ENCODE assay signal across 9 mouse cellular contexts in genomic region chr9:105389289-105389688, GRCm38 (mm10). TPM values are rescaled to one million over a fixed set of nuclear protein-coding genes. Genes with fewer than 3 reads are reported as not detected.
DNase-seq lines count a peak whose midpoint lies in the region; ATAC-seq lines count a peak whose summit lies in the region.
"Had no signal": no experiment of that assay in that cellular context is flagged by ENCODE, and none has a peak within 500 bp of the region (broad histone marks: within the 10 kb centered on the region; RNA-seq: fewer than 3 reads in every experiment).

No protein-coding gene starts in this region.

- H3K9me3 ChIP-seq in forebrain, embryonic 11.5 days (ENCODE audit: control insufficient read depth, low read length) = no peaks in the 10 kb centered on the region
- H3K9me3 ChIP-seq in forebrain, embryonic 12.5 days = no peaks in the 10 kb centered on the region
- H3K9me3 ChIP-seq: limb, embryonic 13.5 days had no signal

- no peak overlapping the region for H3K4me2 ChIP-seq in forebrain, embryonic 11.5 days (ENCODE audit: low read depth, low read length, severe bottlenecking)
- H3K4me2 ChIP-seq in forebrain, embryonic 12.5 days = no peak overlapping the region
- H3K4me2 ChIP-seq: limb, embryonic 13.5 days had no signal

- H3K4me1 ChIP-seq in forebrain, embryonic 11.5 days (replicated peaks; ENCODE audit: control insufficient read depth, insufficient read depth, low read length) = no peaks in the 10 kb centered on the region
- no peaks in the 10 kb centered on the region for H3K4me1 ChIP-seq in forebrain, embryonic 12.5 days
- H3K4me1 ChIP-seq: limb, embryonic 13.5 days had no signal

- no peaks in the 10 kb centered on the region for H3K36me3 ChIP-seq in forebrain, embryonic 11.5 days (ENCODE audit: control insufficient read depth, insufficient read depth, low read length)
- no peaks in the 10 kb centered on the region for H3K36me3 ChIP-seq in forebrain, embryonic 12.5 days (replicated peaks)
- H3K36me3 ChIP-seq: limb, embryonic 13.5 days had no signal

- no peak overlapping the region for H3K9ac ChIP-seq in forebrain, embryonic 11.5 days (ENCODE audit: low read length)
- no peak overlapping the region for H3K9ac ChIP-seq in forebrain, embryonic 12.5 days
- H3K9ac ChIP-seq: limb, embryonic 13.5 days had no signal

- ATAC-seq in forebrain, embryonic 11.5 days (replicated peaks; ENCODE audit: low FRiP score) = peak; percentile 33; the same call in 1 of the 2 replicates
- ATAC-seq in forebrain, embryonic 12.5 days (ENCODE audit: low FRiP score) = no peak
- ATAC-seq in megakaryocyte-erythroid progenitor cell, adult 5-6 weeks (replicated peaks; ENCODE audit: low FRiP score, low TSS enrichment, poor library complexity, severe bottlenecking) = peak; percentile 78

- H3K27ac ChIP-seq in forebrain, embryonic 11.5 days (ENCODE audit: low read depth, low read length) = no peak overlapping the region
- no peak overlapping the region for H3K27ac ChIP-seq in forebrain, embryonic 12.5 days
- H3K27ac ChIP-seq: limb, embryonic 13.5 days had no signal

- 25% methylated on average over 4 of the region's 4 CpGs for WGBS in forebrain, embryonic 11.5 days
- WGBS in forebrain, embryonic 12.5 days = 17% methylated on average over 4 of the region's 4 CpGs

- H3K4me3 ChIP-seq in forebrain, embryonic 11.5 days (ENCODE audit: low read depth, low read length) = no peak overlapping the region
- H3K4me3 ChIP-seq in forebrain, embryonic 12.5 days (replicated peaks) = no peak overlapping the region
- H3K4me3 ChIP-seq: limb, embryonic 13.5 days had no signal

- H3K27me3 ChIP-seq in forebrain, embryonic 11.5 days (ENCODE audit: control insufficient read depth, insufficient read depth, low read length) = no peaks in the 10 kb centered on the region
- peaks cover 4% of the 10 kb centered on the region; the same call in 1 of the 2 replicates for H3K27me3 ChIP-seq in forebrain, embryonic 12.5 days

- DNase-seq in forebrain, embryonic 11.5 days (ENCODE audit: low spot score) = peak; percentile 79
- DNase-seq in NIH3T3 (ENCODE audit: low read depth) = peak; percentile 81
- peak; percentile 70 to 84 for DNase-seq in cerebellum, postnatal 25 days
- DNase-seq in gastrocnemius, postnatal 10 days = peak; percentile 81
- DNase-seq in layer of hippocampus, postnatal 25 days (ENCODE audit: extremely low spot score in 1 of 2, low spot score in 1 of 2) = peak; percentile 71 to 96
- DNase-seq in spleen, postnatal 4 days (ENCODE audit: low spot score in 2 of 2) = peak; percentile 55 to 86

RNA-seq across cellular contexts. Expression of gene Aste1, which starts 5.9 kb away (rescaled TPM):
- 10.9 and 20.5 TPM in 2 replicates for polyA plus RNA-seq in forebrain, embryonic 11.5 days (2014; fragmentation: Nextera tagmentation; extraction: Ambion mirVana)
- 15.8 and 17.4 TPM in 2 replicates for polyA plus RNA-seq in forebrain, embryonic 12.5 days (2016; fragmentation: Nextera tagmentation; extraction: Ambion mirVana)
- 1 to 10 TPM; 3.6 to 6.6 TPM for total RNA-seq in gastrocnemius, postnatal 10 days (2021)
- 10 to 100 TPM; 10.2 to 12.3 TPM for total RNA-seq in layer of hippocampus, postnatal 25 days (2021)
- total RNA-seq in megakaryocyte-erythroid progenitor cell, adult 5-6 weeks (2014; fragmentation: Nextera tagmentation) = 17.1 and 32.3 TPM in 2 replicates
- total RNA-seq in megakaryocyte-erythroid progenitor cell, adult 5-6 weeks (2017) = 13.0 and 17.4 TPM in 2 replicates

RNA-seq across cellular contexts. Expression of gene Nek11, which starts 6.0 kb away (rescaled TPM):
- 0.28 and 0.63 TPM in 2 replicates for polyA plus RNA-seq in forebrain, embryonic 11.5 days (2014; fragmentation: Nextera tagmentation; extraction: Ambion mirVana)
- polyA plus RNA-seq in forebrain, embryonic 12.5 days (2016; fragmentation: Nextera tagmentation; extraction: Ambion mirVana) = 0.70 and 1.0 TPM in 2 replicates
- under 1 TPM in 1 of 2 experiments, not detected in 1; 0.14 TPM for total RNA-seq in gastrocnemius, postnatal 10 days (2021)
- total RNA-seq in layer of hippocampus, postnatal 25 days (2021) = 1 to 10 TPM; 1.3 to 2.0 TPM
- total RNA-seq in megakaryocyte-erythroid progenitor cell, adult 5-6 weeks (2014; fragmentation: Nextera tagmentation) = not detected in 2 replicates
- total RNA-seq in megakaryocyte-erythroid progenitor cell, adult 5-6 weeks (2017) = not detected in 2 replicates
